Mouse (Mus musculus): ENCODE measurements around the gene Zfp275. TPM values are rescaled to one million over a fixed set of nuclear protein-coding genes. Genes with fewer than 3 reads are reported as not detected.
"Not testable (repeated sequence)": the region's sequence is repeated elsewhere in the genome, so short reads cannot be mapped to it uniquely, and the experiment has no call there.

Zfp275 gene
- 10 to 100 TPM in 2 of 3 experiments, 1 to 10 TPM in 1; 7.6 to 14.7 (median 13.3) TPM for polyA plus RNA-seq (2017; shearing (Covaris generic))

DNA sequence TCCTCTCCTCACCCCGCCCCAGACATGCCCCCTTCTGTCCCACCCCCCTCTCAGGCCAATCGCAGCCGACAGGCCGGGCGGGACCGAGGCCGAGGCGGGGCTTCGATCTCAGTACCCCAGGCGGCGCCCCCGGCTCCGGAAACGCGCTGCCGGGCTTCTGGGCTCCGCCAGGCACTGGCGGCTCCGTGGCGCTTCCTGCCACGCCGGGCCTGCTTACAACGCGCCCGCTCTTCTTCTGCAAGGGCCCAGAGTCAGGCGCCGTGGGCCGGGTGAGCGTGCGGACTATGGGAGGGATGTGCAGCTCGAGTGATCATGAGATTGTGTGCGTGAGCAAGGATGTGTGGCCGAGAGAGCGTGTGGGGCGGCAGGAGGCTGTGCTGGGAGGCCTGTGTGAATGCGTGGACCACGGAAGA is at the start of gene Zfp275:
Gene Zfp275, plus strand, starts transcription at position 139 of the 413 bp plus-strand sequence.
- peak; percentile 83 for ATAC-seq

DNA sequence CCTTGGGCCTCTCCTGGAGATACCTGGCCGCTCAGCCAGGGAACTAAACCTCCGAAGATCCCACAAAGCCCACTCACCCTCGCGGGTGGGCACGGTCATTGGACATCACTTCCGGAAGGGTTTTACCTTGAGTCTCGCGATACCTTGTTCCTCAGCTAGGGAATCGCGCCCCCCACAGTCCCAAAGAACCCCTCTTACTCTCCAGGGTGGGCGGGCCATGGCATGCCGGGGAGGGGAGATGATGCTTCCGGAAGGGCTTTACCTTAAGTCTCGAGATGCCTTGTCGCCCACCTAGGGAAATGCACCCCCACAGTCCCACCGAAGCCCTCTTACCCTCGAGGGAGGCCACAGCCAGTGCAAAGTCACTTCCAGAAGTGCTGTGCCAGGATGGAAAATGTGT is 49.5 kb upstream of the Zfp275 start, which contains the start of the genes Xlr5a and Xlr5c:
Gene Xlr5a, minus strand, starts transcription at position 101 of the 400 bp plus-strand sequence.
Gene Xlr5c, minus strand, starts transcription at position 101 of the 400 bp plus-strand sequence.
- not testable (repeated sequence) for ATAC-seq

DNA sequence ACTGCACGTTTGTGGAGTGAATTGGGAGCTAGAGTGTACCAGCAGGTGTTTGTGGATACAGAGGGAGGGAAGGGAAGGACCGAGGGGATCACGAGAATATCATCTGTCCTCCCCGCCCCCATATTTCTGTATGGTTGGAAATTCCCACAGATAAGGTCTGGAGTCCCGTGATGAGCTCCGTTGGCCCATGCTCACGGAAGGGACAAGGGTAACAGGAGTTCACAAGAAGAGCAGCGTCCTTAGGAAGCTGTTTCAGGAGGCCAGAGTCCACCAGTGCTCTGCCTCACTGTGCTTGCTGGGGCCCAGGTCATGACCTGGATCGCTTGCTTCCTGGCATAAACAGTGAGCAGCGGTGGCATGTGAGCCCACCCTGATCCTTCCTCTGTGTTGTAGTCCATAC is 46.7 kb upstream of the Zfp275 start:
- ATAC-seq, result not testable (repeated sequence)

DNA sequence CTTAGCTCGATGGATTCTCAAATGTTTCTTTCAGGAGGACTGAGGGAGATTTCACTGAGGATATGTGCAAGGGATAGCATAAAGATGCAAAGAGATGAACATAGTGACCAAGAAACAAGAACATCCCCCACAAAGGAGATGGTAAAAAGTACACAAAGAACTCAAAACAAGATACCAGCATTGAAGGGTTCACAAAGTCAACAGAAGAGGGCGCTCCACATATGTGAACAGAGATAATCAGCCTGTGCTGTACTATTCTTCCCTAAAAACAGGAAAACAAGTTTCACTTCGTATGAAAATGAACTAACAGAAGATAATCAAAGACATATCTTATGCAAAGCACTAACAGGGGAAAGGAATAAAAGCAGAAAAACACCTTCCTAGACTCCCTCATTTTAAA is 29.9 kb upstream of the Zfp275 start:
- ATAC-seq, result no peak

DNA sequence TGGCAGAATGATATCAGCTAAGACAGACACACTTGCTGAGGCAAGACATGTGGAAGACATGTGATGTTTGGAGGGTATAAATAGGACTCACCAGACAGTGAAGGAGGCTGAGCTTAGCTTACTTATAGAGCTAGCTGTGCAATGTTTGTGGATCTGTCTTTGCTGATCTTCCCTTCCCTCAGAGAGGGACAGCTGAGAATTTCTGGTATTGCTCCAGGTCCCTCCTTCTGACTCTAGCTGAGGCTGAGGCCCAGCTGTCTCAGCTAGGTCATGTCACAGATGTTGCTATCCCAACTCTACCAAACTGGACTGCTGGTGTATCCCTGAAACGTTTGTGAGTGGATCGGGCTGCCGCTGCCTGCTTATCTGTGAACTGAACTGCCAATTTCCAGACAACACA is 21.4 kb upstream of the Zfp275 start:
- no peak for ATAC-seq

DNA sequence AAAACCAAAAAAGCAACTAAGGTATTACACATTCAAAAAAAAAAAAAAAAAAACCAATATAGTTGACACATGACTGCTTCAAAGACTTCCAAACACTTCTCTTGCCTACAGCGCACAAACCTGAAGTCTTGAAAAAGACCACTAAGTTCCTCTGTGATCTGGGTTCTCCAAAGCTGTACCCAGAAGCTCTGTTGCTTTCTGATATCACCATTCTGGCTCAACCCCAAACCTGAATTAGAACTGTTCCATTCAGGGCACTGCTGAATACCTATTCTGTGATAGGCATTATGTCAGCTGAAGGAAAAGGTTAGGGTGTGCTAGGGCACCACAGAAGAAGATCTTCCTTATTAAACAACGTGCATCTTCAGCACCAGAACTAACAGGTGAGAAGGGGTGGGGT is 15.2 kb upstream of the Zfp275 start:
- ATAC-seq, result no peak

DNA sequence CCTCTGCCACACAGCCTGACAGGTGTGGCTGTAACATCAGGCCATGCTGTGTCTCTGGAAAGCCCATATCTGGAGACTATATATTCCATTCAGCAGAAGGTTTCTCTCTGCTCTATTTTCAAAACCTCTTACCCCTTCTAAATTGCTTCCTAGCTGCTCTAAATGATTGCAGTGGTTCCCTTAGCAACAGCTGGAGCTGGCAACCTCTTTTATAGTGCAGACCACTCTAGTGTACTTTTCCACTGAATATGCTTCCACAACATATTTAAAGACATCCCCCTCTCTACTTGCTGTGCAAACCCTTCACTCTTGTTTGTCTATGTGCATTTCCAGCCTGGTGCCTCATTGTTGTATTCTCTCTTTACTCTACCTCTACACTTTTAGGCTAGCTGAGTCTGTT is 8.9 kb upstream of the Zfp275 start:
- ATAC-seq, result no peak

DNA sequence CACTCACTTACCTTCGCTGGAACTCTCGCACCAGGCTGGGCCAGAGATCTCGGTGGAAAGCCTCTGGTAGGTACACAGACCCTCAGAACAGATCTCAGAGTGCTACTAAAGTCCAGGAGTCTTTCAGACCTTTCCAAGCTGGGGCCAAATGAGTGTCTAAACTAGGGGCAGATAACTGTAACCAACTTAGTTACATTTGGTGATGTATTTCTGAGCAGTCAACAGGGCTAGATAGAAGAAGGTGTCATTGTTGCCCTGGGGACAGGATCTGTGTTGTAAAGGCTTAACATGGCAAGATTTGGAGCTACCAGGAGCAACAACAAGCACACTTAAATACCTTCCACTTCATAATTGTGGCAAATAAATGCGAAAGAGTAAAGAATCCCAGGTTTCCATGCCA is 5.7 kb upstream of the Zfp275 start, which contains the start of gene Gm45015:
Gene Gm45015, minus strand, starts transcription at position 101 of the 400 bp plus-strand sequence.
- no peak for ATAC-seq

DNA sequence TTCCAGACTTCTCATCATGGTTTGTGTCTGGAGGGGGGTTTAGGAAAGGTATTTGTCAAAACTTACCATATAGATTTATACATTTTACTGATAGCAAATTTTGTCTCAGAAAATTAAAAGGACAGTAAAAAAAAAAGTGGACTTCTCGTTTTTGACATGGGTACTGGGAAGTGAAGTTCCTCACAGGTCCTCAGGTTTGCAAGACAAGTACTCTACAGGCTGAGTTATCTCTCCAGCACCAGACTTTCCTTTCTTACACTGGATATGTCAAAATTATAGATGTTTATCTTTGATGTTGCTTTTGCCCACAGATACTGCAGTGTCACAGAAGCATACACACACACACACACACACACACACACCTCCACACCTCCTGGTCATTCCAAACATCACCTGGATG is 948 bp upstream of the Zfp275 start:
- ATAC-seq, result no peak

DNA sequence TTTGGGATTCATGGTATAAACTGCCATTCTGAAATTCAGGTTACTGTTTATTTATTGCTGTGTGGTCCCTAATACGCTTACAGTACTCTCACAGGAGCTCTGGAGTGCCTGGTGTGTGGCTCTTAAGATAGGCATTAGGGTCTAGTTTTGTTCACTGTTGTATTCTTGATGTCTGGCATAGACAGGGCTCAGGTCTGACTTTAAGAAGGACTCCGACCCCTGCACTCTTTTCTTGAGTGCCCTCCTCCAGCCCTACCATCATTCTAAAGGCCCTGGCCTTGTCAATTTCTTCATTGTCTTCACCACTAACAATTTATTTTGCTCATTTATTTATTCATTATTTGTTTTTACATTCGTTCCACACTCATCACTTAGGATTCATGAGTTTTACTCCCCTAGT is 353 bp upstream of the Zfp275 start:
- ATAC-seq, result no peak

DNA sequence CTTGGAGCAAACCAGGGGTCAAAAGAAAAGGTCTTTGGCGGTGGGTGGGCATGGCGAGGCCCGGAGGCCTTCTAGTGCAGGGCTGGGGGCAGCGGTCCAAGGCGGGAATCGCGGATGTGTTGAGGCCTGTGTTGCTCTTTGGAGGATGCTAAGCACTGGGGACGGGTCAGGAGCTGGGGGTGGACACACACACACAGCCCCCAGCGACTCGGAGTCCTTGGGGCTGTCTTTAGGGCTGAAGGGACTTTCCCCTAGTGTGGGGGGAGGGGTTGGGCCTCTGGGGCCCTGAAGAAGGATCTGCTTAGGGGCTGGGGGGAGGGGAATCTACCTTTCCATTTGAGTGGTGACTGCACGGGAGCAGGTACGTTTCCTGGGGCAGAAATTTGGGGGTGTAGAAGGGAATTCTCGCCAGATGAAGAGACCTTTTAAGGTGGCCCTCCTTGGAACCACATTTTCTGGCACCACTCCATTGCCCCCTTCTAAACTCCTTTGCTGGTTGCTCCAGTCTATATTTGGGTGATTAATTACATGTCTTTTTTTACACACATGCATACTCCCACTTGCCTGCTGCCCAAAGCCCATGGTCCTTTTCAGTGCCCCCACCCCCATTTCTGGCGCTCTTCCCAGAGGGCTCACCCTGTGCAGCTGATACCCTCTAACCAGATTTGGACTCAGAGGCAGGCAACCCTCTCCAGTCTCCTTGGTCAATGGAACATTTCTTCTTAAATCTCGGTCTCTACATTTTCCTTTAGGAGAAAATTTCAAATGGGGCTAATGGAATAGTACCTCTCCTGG is 717 bp downstream of the Zfp275 start:
- ATAC-seq, result peak; percentile 44

DNA sequence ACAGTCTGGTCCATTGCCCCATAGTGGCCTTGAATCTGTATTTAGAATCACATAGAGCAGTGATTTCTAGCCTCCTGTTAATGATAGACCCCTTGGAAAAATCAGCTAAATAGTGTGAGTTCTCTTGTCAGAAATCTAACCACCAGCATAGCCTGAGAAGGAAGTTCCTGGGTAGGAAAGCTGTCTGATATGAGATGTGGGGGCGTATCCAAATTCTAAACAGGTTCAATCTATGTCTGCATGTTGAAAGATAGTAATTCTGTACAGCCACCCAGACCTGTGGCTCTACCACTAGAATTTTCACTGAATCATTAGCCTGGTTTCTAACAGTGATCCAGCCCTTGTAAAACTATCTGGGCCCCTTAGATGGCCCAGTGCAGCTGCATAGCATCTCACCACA is 1.4 kb downstream of the Zfp275 start:
- no peak for ATAC-seq

DNA sequence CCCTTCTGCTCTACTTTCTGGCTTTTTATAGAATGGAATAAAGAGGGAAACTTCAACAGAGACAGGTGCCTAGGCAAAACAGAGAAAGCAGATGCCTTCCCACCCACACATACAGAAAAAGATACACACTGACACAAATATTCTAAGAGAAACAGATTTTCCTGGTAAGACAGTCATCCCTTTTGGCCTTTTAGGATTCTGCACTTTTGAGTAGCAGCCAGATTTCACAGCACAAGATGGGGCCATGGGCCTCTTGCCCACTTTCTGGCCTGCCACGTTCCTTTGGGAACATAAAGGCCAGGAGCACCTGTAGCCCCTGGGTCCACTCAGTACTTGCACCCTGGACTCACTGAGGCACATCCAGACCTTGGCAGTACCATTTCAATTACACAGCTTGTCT is 1.9 kb downstream of the Zfp275 start:
- ATAC-seq, result no peak

DNA sequence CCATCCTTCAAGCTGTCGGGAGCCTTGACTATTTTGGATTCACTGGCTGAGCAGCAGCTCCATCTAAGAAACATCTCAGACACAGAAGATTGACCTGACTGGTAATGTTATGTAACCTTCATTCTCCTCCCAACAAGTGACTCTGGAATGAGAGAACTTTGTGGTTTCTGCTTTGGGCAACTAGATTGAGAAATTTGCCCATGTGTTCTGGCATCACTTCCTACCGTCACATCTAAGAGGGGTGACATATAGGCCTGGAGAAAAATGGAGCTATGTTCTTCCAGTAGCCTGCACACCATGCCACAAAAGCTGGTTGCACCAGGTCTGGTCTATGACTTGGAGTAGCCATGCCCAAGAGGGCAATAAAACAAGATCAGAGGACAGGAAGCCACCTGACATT is 13.7 kb downstream of the Zfp275 start:
- no peak for ATAC-seq

DNA sequence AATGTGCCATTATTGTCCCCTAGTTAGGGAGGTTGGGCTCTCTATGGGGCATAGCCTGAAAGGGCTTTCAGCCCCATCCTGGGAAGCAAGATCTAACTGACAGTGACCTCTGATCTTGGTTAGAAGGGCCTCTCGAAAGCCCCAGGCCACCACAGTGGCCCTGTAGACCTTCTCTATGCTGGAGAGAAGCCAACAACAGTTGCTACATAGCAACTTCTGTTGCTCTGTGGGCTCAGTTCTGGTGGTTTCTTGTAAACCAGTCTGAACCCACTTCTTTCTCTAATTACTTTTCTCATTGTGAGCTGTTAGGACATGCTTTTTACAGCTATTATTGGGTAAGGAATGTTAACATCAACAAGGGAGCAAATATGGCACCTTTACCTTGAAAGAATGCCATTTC is 14.3 kb downstream of the Zfp275 start:
- ATAC-seq, result no peak

DNA sequence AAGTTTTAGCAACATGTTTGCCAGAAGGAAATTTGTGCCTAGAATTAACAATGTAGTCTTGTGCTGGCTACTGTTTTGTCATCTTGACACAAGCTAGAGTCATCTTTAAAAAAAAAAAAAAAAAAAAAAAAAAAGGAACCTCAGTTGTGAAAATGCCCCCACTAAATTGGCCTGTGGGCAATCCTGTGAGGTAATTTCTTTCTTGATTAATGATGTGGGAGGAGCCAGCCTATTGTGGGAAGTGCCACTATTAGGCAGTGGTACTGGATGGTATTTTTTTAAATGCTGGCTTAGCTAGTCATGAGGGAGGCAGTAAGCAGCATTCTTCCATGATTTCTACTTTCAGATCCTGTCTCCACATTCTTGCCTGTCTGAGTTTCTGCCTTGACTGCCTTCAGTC is 20.9 kb downstream of the Zfp275 start:
- no peak for ATAC-seq

DNA sequence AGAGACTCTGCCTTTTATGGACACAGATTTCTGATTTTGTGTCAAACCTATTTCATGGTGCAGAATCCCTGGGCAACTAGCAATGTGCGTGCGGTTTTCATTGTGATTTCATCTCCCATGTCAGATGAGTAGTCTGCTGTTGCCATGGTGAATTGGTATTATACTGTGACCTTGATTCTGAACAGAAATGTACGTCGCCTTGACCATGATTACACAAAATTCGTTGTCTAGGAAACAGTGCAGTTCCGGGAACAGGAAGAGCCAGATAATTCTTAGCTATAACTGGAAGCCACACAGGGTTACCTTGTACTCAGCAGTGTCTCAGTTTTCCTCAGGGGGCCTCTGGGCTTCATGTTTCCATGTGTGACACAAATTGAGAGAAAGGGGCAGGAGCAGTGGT is 42.0 kb downstream of the Zfp275 start:
- no peak for ATAC-seq

DNA sequence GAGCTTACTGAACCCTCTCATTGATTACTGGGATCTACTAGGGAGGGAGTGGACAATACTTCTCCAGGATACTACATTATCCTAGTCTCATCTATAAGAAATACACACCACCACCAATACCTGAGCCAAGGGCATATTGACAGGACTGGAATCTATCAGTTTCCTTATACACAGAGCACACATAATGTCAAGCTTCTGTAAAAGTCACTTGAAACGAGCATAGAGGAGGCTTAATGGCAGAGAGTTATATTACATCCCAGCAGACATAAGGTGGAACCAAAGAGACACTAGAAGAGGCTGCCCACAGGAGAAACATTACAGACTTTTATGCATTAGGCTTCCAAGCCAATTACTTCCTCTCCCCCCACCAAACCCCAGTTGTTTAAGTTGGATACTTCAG is 42.5 kb downstream of the Zfp275 start:
- ATAC-seq, result no peak

DNA sequence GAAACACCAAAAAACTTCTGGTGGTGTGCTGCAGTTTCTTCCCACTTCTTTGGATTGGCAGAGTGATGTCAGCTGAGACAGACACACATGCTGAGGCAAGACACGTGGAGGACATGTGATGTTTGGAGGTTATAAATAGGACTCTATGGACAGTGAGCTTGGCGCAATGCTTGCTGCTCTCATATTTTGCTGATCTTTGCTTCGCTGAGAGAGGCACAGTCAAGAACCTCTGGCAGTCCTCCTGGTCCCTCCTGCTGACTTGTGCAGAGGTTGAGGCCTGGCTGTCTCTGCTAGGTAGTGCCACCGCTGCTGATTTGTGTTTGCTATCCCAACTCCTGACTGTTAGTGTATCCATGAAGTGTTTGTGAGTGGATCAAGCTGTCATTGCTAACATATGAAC is 49.1 kb downstream of the Zfp275 start:
- no peak for ATAC-seq

DNA sequence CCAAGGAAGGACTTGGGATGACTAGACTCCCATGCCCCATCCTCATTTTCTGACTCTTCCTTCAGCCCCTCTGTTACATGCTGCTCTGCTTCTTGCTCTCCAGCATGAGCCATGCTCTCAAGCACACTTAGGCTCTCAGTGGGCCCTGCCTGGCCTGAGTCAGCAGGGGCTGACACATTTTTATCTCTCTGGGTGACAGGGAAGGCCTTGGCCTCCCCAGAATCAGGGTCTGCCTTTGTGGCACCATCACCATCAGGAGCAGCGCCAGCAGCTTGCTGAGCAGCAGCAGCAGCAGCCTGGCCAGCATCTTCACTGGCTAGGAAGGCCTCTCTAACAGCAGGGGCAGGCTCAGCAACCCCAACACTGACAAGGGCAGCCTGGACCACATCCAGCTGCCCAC is 54.0 kb downstream of the Zfp275 start:
- no peak for ATAC-seq

DNA sequence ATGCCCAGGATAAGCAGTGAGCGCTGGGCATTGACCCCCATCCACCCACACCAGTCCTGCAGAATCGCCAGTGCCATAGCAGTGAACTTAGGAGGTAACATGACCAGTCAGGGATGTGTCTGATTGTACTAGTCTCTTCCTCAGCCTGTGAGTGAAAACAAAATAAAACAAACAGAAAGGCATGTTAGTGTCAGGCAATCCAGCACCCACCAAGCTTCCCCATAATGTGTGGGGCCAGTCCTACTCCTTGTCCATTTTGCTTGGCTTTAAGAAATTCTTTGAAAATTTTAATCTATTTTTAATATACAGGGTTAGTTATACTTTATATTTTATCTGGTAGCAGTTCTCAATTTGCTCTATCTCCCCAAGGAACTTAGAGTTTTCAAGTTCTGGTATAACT is 56.2 kb downstream of the Zfp275 start, which contains the start of gene Gm18336:
Gene Gm18336, minus strand, starts transcription at position 101 of the 400 bp plus-strand sequence.
- not testable (repeated sequence) for ATAC-seq

DNA sequence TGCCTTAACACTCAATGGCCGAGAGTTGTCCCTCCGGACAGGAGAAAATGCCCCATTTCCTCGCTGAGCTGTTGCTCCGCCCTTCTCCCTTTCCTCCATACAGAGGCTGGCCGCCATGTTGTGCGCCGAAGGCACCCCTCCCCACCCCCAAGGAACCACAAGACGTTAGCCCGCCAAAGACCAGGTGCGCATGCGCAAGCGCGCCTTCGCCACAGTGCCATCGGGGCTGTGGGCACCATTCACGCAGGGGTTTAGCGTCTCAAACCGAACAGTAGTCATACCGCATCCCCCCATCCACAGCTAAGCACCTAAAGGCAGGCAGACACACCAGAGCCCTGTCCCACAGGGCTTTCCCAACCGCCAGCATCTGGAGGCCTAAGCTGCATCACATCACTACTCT is 58.5 kb downstream of the Zfp275 start:
- ATAC-seq, result no peak

DNA sequence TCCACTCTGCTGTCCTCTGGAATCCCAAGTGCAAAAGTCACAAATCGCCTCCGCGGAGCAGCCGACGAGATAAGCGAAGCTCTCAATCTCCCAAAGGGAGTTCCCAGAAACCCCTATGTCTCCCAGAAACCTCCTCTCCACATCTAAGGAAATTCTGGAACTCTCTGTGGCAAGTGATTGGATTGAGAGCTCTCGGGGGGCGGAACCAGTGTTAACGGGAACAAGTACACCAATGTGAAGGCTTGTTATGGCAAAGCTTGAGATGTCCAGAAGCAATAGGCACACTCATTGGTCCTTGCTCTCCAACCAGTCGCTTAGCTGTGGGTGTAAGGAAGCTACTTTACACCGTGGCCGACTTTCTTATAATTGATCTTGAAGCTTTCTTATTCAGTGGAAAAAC is 59.2 kb downstream of the Zfp275 start:
- no peak for ATAC-seq
